Mouse (Mus musculus) MEL (cell line): ENCODE measurements around the gene Nadk. TPM values are rescaled to one million over a fixed set of nuclear protein-coding genes. Genes with fewer than 3 reads are reported as not detected.

Experiments used
- DNase-seq: peaks from one replicate; pipeline ENCODE4 v3.0.0; 2011; ENCODE audit warnings: low read depth, low spot score
- H3K27ac ChIP-seq: 2 replicates; pipeline ENCODE4 v1.5.1; 2012; ENCODE audit warnings: low read depth, mild to moderate bottlenecking, control low read depth, low read length, moderate library complexity; ENCODE audit not compliant: control insufficient read depth
- H3K27me3 ChIP-seq, 2 experiments: fragments of 150-350 bp in 1 of 2; sonication (generic) in 1 of 2; 2 replicates each; pipeline ENCODE4 v1.6.1; 2012; ENCODE audit warnings: low read length in 2 of 2, mild to moderate bottlenecking in 2 of 2, improper control_type of control experiment in 1 of 2, moderate library complexity in 1 of 2; ENCODE audit not compliant: insufficient read depth in 2 of 2, control insufficient read depth in 1 of 2
- H3K36me3 ChIP-seq, 2 experiments: 2 replicates each; pipeline ENCODE4 v1.6.1; 2012 to 2014; ENCODE audit warnings: low read length in 2 of 2, improper control_type of control experiment in 1 of 2, inconsistent platforms in 1 of 2, mild to moderate bottlenecking in 1 of 2; ENCODE audit not compliant: insufficient read depth in 2 of 2, control insufficient read depth in 1 of 2
- H3K4me1 ChIP-seq, 2 experiments: fragments of 150-350 bp in 1 of 2; sonication (generic) in 1 of 2; 2 replicates each; pipeline ENCODE4 v1.6.1; 2012; ENCODE audit warnings: low read length in 2 of 2, improper control_type of control experiment in 1 of 2, mild to moderate bottlenecking in 1 of 2; ENCODE audit not compliant: insufficient read depth in 2 of 2, control insufficient read depth in 1 of 2
- H3K4me3 ChIP-seq, 2 experiments: fragments of 150-350 bp in 1 of 2; sonication (generic) in 1 of 2; 2 replicates each; pipeline ENCODE4 v1.5.1; 2012; ENCODE audit warnings: low read depth in 2 of 2, low read length in 2 of 2, mild to moderate bottlenecking in 2 of 2, moderate library complexity in 2 of 2, control low read depth in 1 of 2, improper control_type of control experiment in 1 of 2; ENCODE audit not compliant: control insufficient read depth in 1 of 2, insufficient read depth in 1 of 2
- H3K79me2 ChIP-seq: 2 replicates; pipeline ENCODE4 v1.6.1; 2012; ENCODE audit warnings: mild to moderate bottlenecking, low read length, moderate library complexity; ENCODE audit not compliant: control insufficient read depth, poor library complexity, insufficient read depth
- H3K9ac ChIP-seq: 2 replicates; pipeline ENCODE4 v1.6.1; 2012; ENCODE audit warnings: low read depth, mild to moderate bottlenecking, control low read depth, low read length, moderate library complexity; ENCODE audit not compliant: control insufficient read depth, poor library complexity, severe bottlenecking
- H3K9me3 ChIP-seq: fragments of 150-350 bp; sonication (generic); replicated peaks from 2 replicates; pipeline ENCODE4 v1.6.1; 2012; ENCODE audit warnings: mild to moderate bottlenecking, low read length, improper control_type of control experiment, moderate library complexity; ENCODE audit not compliant: insufficient read depth
- CHD1 ChIP-seq: IDR thresholded peaks from 2 replicates; pipeline ENCODE4 v1.6.1; 2012; ENCODE audit warnings: low read depth, mild to moderate bottlenecking, inconsistent platforms, low read length, improper control_type of control experiment
- E2F4 ChIP-seq: IDR thresholded peaks from 2 replicates; pipeline ENCODE4 v1.6.1; 2011; ENCODE audit warnings: low read depth, low read length, improper control_type of control experiment, borderline replicate concordance
- ELF1 ChIP-seq: IDR thresholded peaks from 2 replicates; pipeline ENCODE4 v1.6.1; 2014; ENCODE audit warnings: low read depth, mild to moderate bottlenecking, inconsistent platforms, low read length, improper control_type of control experiment, moderate library complexity
- EP300 ChIP-seq, 2 experiments: IDR thresholded peaks; 2 replicates each; pipeline ENCODE4 v1.6.1; 2011; ENCODE audit warnings: improper control_type of control experiment in 2 of 2, low read length in 2 of 2, low read depth in 1 of 2, mild to moderate bottlenecking in 1 of 2
- ETS1 ChIP-seq: IDR thresholded peaks from 2 replicates; pipeline ENCODE4 v1.6.1; 2012; ENCODE audit warnings: low read depth, mild to moderate bottlenecking, inconsistent platforms, low read length, improper control_type of control experiment, moderate library complexity
- GATA1 ChIP-seq: IDR thresholded peaks from 2 replicates; pipeline ENCODE4 v1.6.1; 2011; ENCODE audit warnings: low read depth, low read length, improper control_type of control experiment
- JUND ChIP-seq: IDR thresholded peaks from 2 replicates; pipeline ENCODE4 v1.6.1; 2011; ENCODE audit warnings: low read depth, mild to moderate bottlenecking, improper control_type of control experiment, low read length
- KAT2A ChIP-seq: conservative IDR thresholded peaks from 2 replicates; pipeline ENCODE4 v1.6.1; 2012; ENCODE audit warnings: low read depth, low read length, improper control_type of control experiment, inconsistent platforms
- MAFK ChIP-seq: IDR thresholded peaks from 2 replicates; pipeline ENCODE4 v1.6.1; 2011; ENCODE audit warnings: low read depth, mild to moderate bottlenecking, low read length, improper control_type of control experiment, borderline replicate concordance
- MAX ChIP-seq: IDR thresholded peaks from 2 replicates; pipeline ENCODE4 v1.6.1; 2011; ENCODE audit warnings: low read length, improper control_type of control experiment
- MAZ ChIP-seq: IDR thresholded peaks from 2 replicates; pipeline ENCODE4 v1.6.1; 2012; ENCODE audit warnings: low read depth, mild to moderate bottlenecking, inconsistent platforms, low read length, improper control_type of control experiment
- MXI1 ChIP-seq: IDR thresholded peaks from 2 replicates; pipeline ENCODE4 v1.6.1; 2011; ENCODE audit warnings: mild to moderate bottlenecking, low read depth, low read length, improper control_type of control experiment
- MYB ChIP-seq: IDR thresholded peaks from 2 replicates; pipeline ENCODE4 v1.6.1; 2011; ENCODE audit warnings: mild to moderate bottlenecking, low read depth, low read length, improper control_type of control experiment
- NRF1 ChIP-seq: IDR thresholded peaks from 2 replicates; pipeline ENCODE4 v1.6.1; 2014; ENCODE audit warnings: low read depth, mild to moderate bottlenecking, inconsistent platforms, low read length, improper control_type of control experiment, moderate library complexity; ENCODE audit not compliant: poor library complexity, insufficient read depth, severe bottlenecking
- POLR2A ChIP-seq, 2 experiments: IDR thresholded peaks; 2 replicates each; pipeline ENCODE4 v1.6.1; 2011 to 2012; ENCODE audit warnings: low read length in 2 of 2, mild to moderate bottlenecking in 2 of 2, control low read depth in 1 of 2, improper control_type of control experiment in 1 of 2, low read depth in 1 of 2, moderate library complexity in 1 of 2; ENCODE audit not compliant: control insufficient read depth in 1 of 2, insufficient read depth in 1 of 2, poor library complexity in 1 of 2
- POLR2AphosphoS2 ChIP-seq: IDR thresholded peaks from 2 replicates; pipeline ENCODE4 v1.6.1; 2011; ENCODE audit warnings: low read length, improper control_type of control experiment
- RAD21 ChIP-seq: IDR thresholded peaks from 2 replicates; pipeline ENCODE4 v1.6.1; 2011; ENCODE audit warnings: mild to moderate bottlenecking, low read depth, low read length, improper control_type of control experiment
- SMC3 ChIP-seq: IDR thresholded peaks from 2 replicates; pipeline ENCODE4 v1.6.1; 2011; ENCODE audit warnings: low read depth, low read length, improper control_type of control experiment
- TAL1 ChIP-seq: IDR thresholded peaks from 2 replicates; pipeline ENCODE4 v1.6.1; 2012; ENCODE audit warnings: mild to moderate bottlenecking, inconsistent platforms, low read length, moderate library complexity, mixed read lengths
- TBP ChIP-seq: IDR thresholded peaks from 2 replicates; pipeline ENCODE4 v1.8.0; 2011; ENCODE audit warnings: low read depth, low read length, improper control_type of control experiment
- TCF12 ChIP-seq: IDR thresholded peaks from 2 replicates; pipeline ENCODE4 v1.6.1; 2014; ENCODE audit warnings: low read depth, mild to moderate bottlenecking, inconsistent platforms, low read length, improper control_type of control experiment, moderate library complexity
- UBTF ChIP-seq: IDR thresholded peaks from 2 replicates; pipeline ENCODE4 v1.6.1; 2012; ENCODE audit warnings: low read depth, mild to moderate bottlenecking, inconsistent platforms, low read length, improper control_type of control experiment, moderate library complexity, borderline replicate concordance; ENCODE audit not compliant: insufficient read depth
- USF1 ChIP-seq: IDR thresholded peaks from 2 replicates; pipeline ENCODE4 v1.6.1; 2014; ENCODE audit warnings: low read depth, mild to moderate bottlenecking, inconsistent platforms, low read length, improper control_type of control experiment, moderate library complexity
- ZC3H11A ChIP-seq: IDR thresholded peaks from 2 replicates; pipeline ENCODE4 v1.6.1; 2012; ENCODE audit warnings: low read depth, mild to moderate bottlenecking, inconsistent platforms, low read length, improper control_type of control experiment
- ZKSCAN1 ChIP-seq: IDR thresholded peaks from 2 replicates; pipeline ENCODE4 v1.6.1; 2012; ENCODE audit warnings: low read depth, mild to moderate bottlenecking, inconsistent platforms, low read length, improper control_type of control experiment, moderate library complexity
- ZMIZ1 ChIP-seq: IDR thresholded peaks from 2 replicates; pipeline ENCODE4 v1.6.1; 2012; ENCODE audit warnings: low read depth, mild to moderate bottlenecking, inconsistent platforms, low read length, improper control_type of control experiment, moderate library complexity
- ZNF384 ChIP-seq: IDR thresholded peaks from 2 replicates; pipeline ENCODE4 v1.6.1; 2012; ENCODE audit warnings: low read depth, mild to moderate bottlenecking, inconsistent platforms, low read length, improper control_type of control experiment
- polyA plus RNA-seq, 2 experiments: library from polyadenylated mRNA; stranded (reverse) in 1 of 2; unstranded in 1 of 2; fragments of >175 nt in 1 of 2; fragments of >200 nt in 1 of 2; gene quantifications; 2 replicates each; pipeline versions ENCODE4 v1.2.1 to v1.2.4; 2012; ENCODE audit warnings: low replicate concordance in 2 of 2, low read depth in 1 of 2; ENCODE audit not compliant: insufficient read length in 2 of 2, insufficient read depth in 1 of 2, missing spikeins in 1 of 2
- total RNA-seq: library from RNA; depleted of rRNA; stranded (reverse); fragments of 300-350 nt; gene quantifications from 2 replicates; pipeline ENCODE4 v1.2.3, GENCODE M21; 2012

Gene Nadk
- total and polyA plus RNA-seq, 3 experiments: 53.2 to 258 (median 151) TPM

DNA sequence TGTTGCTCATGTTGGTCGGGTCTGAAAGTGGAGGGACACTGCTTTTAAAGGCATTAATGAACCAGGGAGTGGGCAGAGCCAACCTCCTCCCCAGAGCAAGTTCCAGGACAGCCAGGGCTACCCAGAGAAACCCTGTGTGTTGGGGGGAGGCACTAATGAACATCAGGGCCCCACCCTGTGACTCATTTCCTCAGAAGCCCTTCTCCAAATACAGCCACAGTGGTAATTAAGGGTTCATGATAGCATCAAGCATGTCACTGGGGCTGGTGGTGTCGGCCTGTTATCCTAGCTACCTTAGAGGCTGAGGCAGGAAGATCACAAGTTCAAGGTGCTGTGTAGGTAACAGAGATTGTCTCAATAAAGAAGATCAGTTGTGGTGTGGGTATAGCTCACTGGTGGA is 9.3 kb downstream of the Nadk start:
- Histone ChIP-seq H3K27ac (peak overlapping the region; percentile 63), H3K9me3 (no peaks in the 10 kb centered on the region), H3K4me3 (no peak overlapping the region), H3K4me1 (peaks cover 7 to 35% of the 10 kb centered on the region in 2 experiments), H3K79me2 (peaks cover 69% of the 10 kb centered on the region), H3K36me3 (peaks cover 2 to 39% of the 10 kb centered on the region in 2 experiments; a peak in 3 of 4 replicates), H3K9ac (no peak overlapping the region), H3K27me3 (no peaks in the 10 kb centered on the region)
- no peak for TF ChIP-seq ZNF384
- peak in 1 of 2 experiments; percentile 38; a peak in 2 of 4 replicates for TF ChIP-seq EP300 (IDR thresholded peaks at IDR 0.05; ENCODE audit: low read depth in 1 of 2, low read length in 2 of 2)
- no peak for TF ChIP-seq ZKSCAN1
- no peak for TF ChIP-seq RAD21
- no peak for TF ChIP-seq NRF1
- TF ChIP-seq ZC3H11A: no peak
- no peak for TF ChIP-seq JUND
- TF ChIP-seq TBP: no peak
- no peak for TF ChIP-seq MAZ
- TF ChIP-seq GATA1: peak; percentile 62
- TF ChIP-seq MXI1: no peak
- peak; percentile 28 for TF ChIP-seq TAL1
- no peak for TF ChIP-seq USF1
- no peak for TF ChIP-seq MYB
- TF ChIP-seq CHD1: no peak
- TF ChIP-seq MAFK: no peak
- TF ChIP-seq KAT2A: no peak
- TF ChIP-seq POLR2AphosphoS2: no peak
- peak; percentile 26; the same call in 1 of the 2 replicates for TF ChIP-seq ETS1
- no peak for TF ChIP-seq SMC3
- TF ChIP-seq UBTF: no peak
- peak; percentile 83 for DNase-seq

DNA sequence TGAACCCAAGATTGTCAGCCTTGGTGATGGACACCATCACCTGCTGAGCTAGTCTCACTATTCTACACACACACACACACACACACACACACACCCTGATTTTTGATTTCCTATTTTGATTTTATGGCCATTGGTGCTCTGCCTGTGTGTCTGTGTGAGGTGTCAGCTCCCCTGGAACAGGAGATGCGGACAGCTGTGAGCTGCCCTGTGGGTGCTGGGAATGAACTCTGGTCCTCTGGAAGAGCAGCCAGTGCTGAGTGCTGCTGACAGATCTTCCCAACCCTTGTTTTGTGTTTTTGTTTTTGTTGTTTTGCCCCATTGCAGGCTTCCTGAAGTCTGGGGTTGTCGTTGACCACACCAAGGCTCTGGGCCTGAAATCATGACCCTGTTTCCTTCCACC is 11.0 kb downstream of the Nadk start:
- peaks cover 5 to 35% of the 10 kb centered on the region in 2 experiments for H3K4me1 ChIP-seq
- H3K9ac ChIP-seq: no peak overlapping the region
- H3K79me2 ChIP-seq: peaks cover 54% of the 10 kb centered on the region
- peaks cover 0 to 28% of the 10 kb centered on the region in 2 experiments; a peak in 3 of 4 replicates for H3K36me3 ChIP-seq
- H3K4me3 ChIP-seq: no peak overlapping the region
- H3K9me3 ChIP-seq: no peaks in the 10 kb centered on the region
- no peak overlapping the region for H3K27ac ChIP-seq
- no peak for DNase-seq
- no peaks in the 10 kb centered on the region for H3K27me3 ChIP-seq
- TF ChIP-seq ELF1 (no peak), E2F4 (no peak), TBP (no peak), CHD1 (no peak), MAX (no peak), GATA1 (no peak), ZMIZ1 (no peak), TCF12 (no peak), POLR2A (IDR thresholded peaks at IDR 0.05; ENCODE audit: control insufficient read depth in 1 of 2, insufficient read depth in 1 of 2, low read depth in 1 of 2, low read length in 2 of 2, poor library complexity in 1 of 2) (no peak)
